Mouse (Mus musculus) c-Kit-negative CD71-positive TER-119-positive erythroid progenitor cells, embryonic 14.5 days (primary cell): ENCODE results near the gene Sct.
"Not testable (repeated sequence)": the region's sequence is repeated elsewhere in the genome, so short reads cannot be mapped to it uniquely, and the experiment has no call there.

Experiments used
- DNase-seq: peaks from one replicate; pipeline ENCODE4 v3.0.0-alpha.2; 2013; ENCODE audit warnings: low read depth, low spot score

Sct gene

GRCm38 (mm10) chr7:141291921-141292582 lies 13.1 kb upstream of the Sct start, which contains the start of gene Drd4:
Gene Drd4 (plus strand): TSS chr7:141292006.
- no peak for DNase-seq

GRCm38 (mm10) chr7:141288042-141288441 lies 9.1 kb upstream of the Sct start:
- no peak for DNase-seq

GRCm38 (mm10) chr7:141282756-141283155 lies 3.8 kb upstream of the Sct start:
- no peak for DNase-seq

- DNase-seq, result no peak
Measured at GRCm38 (mm10) chr7:141281442-141281841, 2.5 kb upstream of the Sct start.

GRCm38 (mm10) chr7:141277701-141278678 lies 943 bp downstream of the Sct start:
- no peak for DNase-seq

- no peak for DNase-seq
Measured at GRCm38 (mm10) chr7:141276546-141276945, 2.4 kb downstream of the Sct start, which contains the start of gene Cdhr5. Gene Cdhr5 (minus strand): TSS chr7:141276786.

- no peak for DNase-seq
Measured at GRCm38 (mm10) chr7:141275356-141275755, 3.6 kb downstream of the Sct start.

GRCm38 (mm10) chr7:141270631-141271030 lies 8.3 kb downstream of the Sct start:
- no peak for DNase-seq

GRCm38 (mm10) chr7:141269273-141269545 lies 9.7 kb downstream of the Sct start:
- no peak for DNase-seq

GRCm38 (mm10) chr7:141268466-141269272 lies 10.3 kb downstream of the Sct start:
- no peak for DNase-seq

- DNase-seq, result peak; percentile 71
Measured at GRCm38 (mm10) chr7:141265739-141266561, 13.0 kb downstream of the Sct start, which contains the start of gene Irf7. Gene Irf7 (minus strand): TSS chr7:141266481.

GRCm38 (mm10) chr7:141265411-141265738 lies 13.6 kb downstream of the Sct start:
- no peak for DNase-seq

- no peak for DNase-seq
Measured at GRCm38 (mm10) chr7:141264761-141265410, 14.0 kb downstream of the Sct start.

- no peak for DNase-seq
Measured at GRCm38 (mm10) chr7:141264041-141264700, 14.8 kb downstream of the Sct start.

- DNase-seq, result no peak
Measured at GRCm38 (mm10) chr7:141263640-141264039, 15.3 kb downstream of the Sct start.

GRCm38 (mm10) chr7:141261480-141261879 lies 17.5 kb downstream of the Sct start:
- DNase-seq, result no peak

GRCm38 (mm10) chr7:141256159-141256558 lies 22.8 kb downstream of the Sct start:
- no peak for DNase-seq

GRCm38 (mm10) chr7:141250486-141250885 lies 28.4 kb downstream of the Sct start:
- not testable (repeated sequence) for DNase-seq

- no peak for DNase-seq
Measured at GRCm38 (mm10) chr7:141231551-141231950, 47.4 kb downstream of the Sct start.

- no peak for DNase-seq
Measured at GRCm38 (mm10) chr7:141231111-141231510, 47.8 kb downstream of the Sct start.
